Mouse (Mus musculus): ENCODE measurements around the gene B3gnt8. TPM values are rescaled to one million over a fixed set of nuclear protein-coding genes. Genes with fewer than 3 reads are reported as not detected.

The B3gnt8 gene
- polyA plus RNA-seq, 1 experiment: 54.8 TPM

- TF ChIP-seq POLR2A (IDR thresholded peaks at IDR 0.05; ENCODE audit: low read depth, low read length): no peak
- TF ChIP-seq CTCF (IDR thresholded peaks at IDR 0.05; ENCODE audit: extremely low read depth, insufficient read depth, insufficient read length, insufficient replicate concordance): no peak
- H3K27me3 ChIP-seq (ENCODE audit: control insufficient read depth, insufficient read depth, low read length): no peaks in the 10 kb centered on the region
- no peak overlapping the region for H3K4me3 ChIP-seq (ENCODE audit: extremely low read depth, insufficient read depth, insufficient read length)
- WGBS: 90% methylated on average over 2 of the region's 2 CpGs
- no peaks in the 10 kb centered on the region for H3K36me3 ChIP-seq (ENCODE audit: control insufficient read depth, insufficient read depth, low read length)
- H3K27ac ChIP-seq (ENCODE audit: insufficient read depth, low read length): no peak overlapping the region
- no peak for DNase-seq (ENCODE audit: low read depth in 1 of 2, low spot score in 2 of 2)
- H3K4me1 ChIP-seq (ENCODE audit: control insufficient read depth, insufficient read depth, insufficient read length): peaks cover 8% of the 10 kb centered on the region; the same call in 1 of the 2 replicates
Measured at GRCm38 (mm10) chr7:25591226-25591625, 35.2 kb upstream of the B3gnt8 start.

- no peak for DNase-seq (ENCODE audit: low read depth in 1 of 2, low spot score in 2 of 2)
- no peaks in the 10 kb centered on the region for H3K36me3 ChIP-seq (ENCODE audit: control insufficient read depth, insufficient read depth, low read length)
- no peak for TF ChIP-seq CTCF (IDR thresholded peaks at IDR 0.05; ENCODE audit: extremely low read depth, insufficient read depth, insufficient read length, insufficient replicate concordance)
- no peak for TF ChIP-seq POLR2A (IDR thresholded peaks at IDR 0.05; ENCODE audit: low read depth, low read length)
- H3K4me3 ChIP-seq (ENCODE audit: extremely low read depth, insufficient read depth, insufficient read length): no peak overlapping the region
- 32% methylated on average over 3 of the region's 3 CpGs for WGBS
- H3K27me3 ChIP-seq (ENCODE audit: control insufficient read depth, insufficient read depth, low read length): no peaks in the 10 kb centered on the region
- H3K4me1 ChIP-seq (ENCODE audit: control insufficient read depth, insufficient read depth, insufficient read length): peaks cover 8% of the 10 kb centered on the region; the same call in 1 of the 2 replicates
- no peak overlapping the region for H3K27ac ChIP-seq (ENCODE audit: insufficient read depth, low read length)
Measured at GRCm38 (mm10) chr7:25593859-25594258, 32.6 kb upstream of the B3gnt8 start.

GRCm38 (mm10) chr7:25599663-25600062, 26.8 kb upstream of the B3gnt8 start:
- Histone ChIP-seq H3K4me3 (ENCODE audit: extremely low read depth, insufficient read depth, insufficient read length) (no peak overlapping the region), H3K27ac (ENCODE audit: insufficient read depth, low read length) (no peak overlapping the region), H3K36me3 (ENCODE audit: control insufficient read depth, insufficient read depth, low read length) (no peaks in the 10 kb centered on the region), H3K27me3 (ENCODE audit: control insufficient read depth, insufficient read depth, low read length) (no peaks in the 10 kb centered on the region), H3K4me1 (ENCODE audit: control insufficient read depth, insufficient read depth, insufficient read length) (no peaks in the 10 kb centered on the region; the same call in 1 of the 2 replicates)
- peak; percentile 48; the same call in 1 of the 2 replicates for TF ChIP-seq CTCF (IDR thresholded peaks at IDR 0.05; ENCODE audit: extremely low read depth, insufficient read depth, insufficient read length, insufficient replicate concordance)
- no peak for TF ChIP-seq POLR2A (IDR thresholded peaks at IDR 0.05; ENCODE audit: low read depth, low read length)
- 14% methylated on average over 10 of the region's 10 CpGs for WGBS
- DNase-seq (ENCODE audit: low read depth in 1 of 2, low spot score in 2 of 2): peak; percentile 49 to 75

- peak in 1 of 2 experiments; percentile 1 for DNase-seq (ENCODE audit: low read depth in 1 of 2, low spot score in 2 of 2)
- no peak overlapping the region for H3K27ac ChIP-seq (ENCODE audit: insufficient read depth, low read length)
- no peaks in the 10 kb centered on the region for H3K36me3 ChIP-seq (ENCODE audit: control insufficient read depth, insufficient read depth, low read length)
- no peak overlapping the region for H3K4me3 ChIP-seq (ENCODE audit: extremely low read depth, insufficient read depth, insufficient read length)
- H3K27me3 ChIP-seq (ENCODE audit: control insufficient read depth, insufficient read depth, low read length): no peaks in the 10 kb centered on the region
- TF ChIP-seq POLR2A (IDR thresholded peaks at IDR 0.05; ENCODE audit: low read depth, low read length): no peak
- no peak for TF ChIP-seq CTCF (IDR thresholded peaks at IDR 0.05; ENCODE audit: extremely low read depth, insufficient read depth, insufficient read length, insufficient replicate concordance)
- 88% methylated on average over 11 of the region's 11 CpGs for WGBS
- no peaks in the 10 kb centered on the region for H3K4me1 ChIP-seq (ENCODE audit: control insufficient read depth, insufficient read depth, insufficient read length)
Measured at GRCm38 (mm10) chr7:25600666-25601065, 25.8 kb upstream of the B3gnt8 start.

GRCm38 (mm10) chr7:25601346-25601745, 25.1 kb upstream of the B3gnt8 start:
- WGBS: 89% methylated on average over 16 of the region's 16 CpGs
- no peaks in the 10 kb centered on the region for H3K36me3 ChIP-seq (ENCODE audit: control insufficient read depth, insufficient read depth, low read length)
- H3K4me1 ChIP-seq (ENCODE audit: control insufficient read depth, insufficient read depth, insufficient read length): no peaks in the 10 kb centered on the region
- no peaks in the 10 kb centered on the region for H3K27me3 ChIP-seq (ENCODE audit: control insufficient read depth, insufficient read depth, low read length)
- H3K27ac ChIP-seq (ENCODE audit: insufficient read depth, low read length): no peak overlapping the region
- TF ChIP-seq POLR2A (IDR thresholded peaks at IDR 0.05; ENCODE audit: low read depth, low read length): no peak
- TF ChIP-seq CTCF (IDR thresholded peaks at IDR 0.05; ENCODE audit: extremely low read depth, insufficient read depth, insufficient read length, insufficient replicate concordance): no peak
- no peak overlapping the region for H3K4me3 ChIP-seq (ENCODE audit: extremely low read depth, insufficient read depth, insufficient read length)
- DNase-seq (ENCODE audit: low read depth in 1 of 2, low spot score in 2 of 2): peak in 1 of 2 experiments; percentile 2

- 8% methylated on average over 4 of the region's 4 CpGs for WGBS
- no peaks in the 10 kb centered on the region for H3K36me3 ChIP-seq (ENCODE audit: control insufficient read depth, insufficient read depth, low read length)
- TF ChIP-seq CTCF (IDR thresholded peaks at IDR 0.05; ENCODE audit: extremely low read depth, insufficient read depth, insufficient read length, insufficient replicate concordance) (no peak), POLR2A (IDR thresholded peaks at IDR 0.05; ENCODE audit: low read depth, low read length) (no peak)
- H3K4me3 ChIP-seq (ENCODE audit: extremely low read depth, insufficient read depth, insufficient read length): no peak overlapping the region
- H3K27me3 ChIP-seq (ENCODE audit: control insufficient read depth, insufficient read depth, low read length): no peaks in the 10 kb centered on the region
- H3K27ac ChIP-seq (ENCODE audit: insufficient read depth, low read length): peak overlapping the region; percentile 91
- peak in 1 of 2 experiments; percentile 17 for DNase-seq (ENCODE audit: low read depth in 1 of 2, low spot score in 2 of 2)
- H3K4me1 ChIP-seq (ENCODE audit: control insufficient read depth, insufficient read depth, insufficient read length): peaks cover 8% of the 10 kb centered on the region
Measured at GRCm38 (mm10) chr7:25606625-25607063, 19.8 kb upstream of the B3gnt8 start.

GRCm38 (mm10) chr7:25607196-25607595, 19.3 kb upstream of the B3gnt8 start:
- WGBS: 42% methylated on average over 2 of the region's 2 CpGs

More at GRCm38 (mm10) chr7:25607196-25607595, 19.3 kb upstream of the B3gnt8 start:
- H3K36me3 ChIP-seq (ENCODE audit: control insufficient read depth, insufficient read depth, low read length): no peaks in the 10 kb centered on the region
- DNase-seq (ENCODE audit: low read depth in 1 of 2, low spot score in 2 of 2): peak in 1 of 2 experiments; percentile 2
- no peaks in the 10 kb centered on the region for H3K27me3 ChIP-seq (ENCODE audit: control insufficient read depth, insufficient read depth, low read length)
- no peak overlapping the region for H3K4me3 ChIP-seq (ENCODE audit: extremely low read depth, insufficient read depth, insufficient read length)
- H3K27ac ChIP-seq (ENCODE audit: insufficient read depth, low read length): peak overlapping the region; percentile 91
- peaks cover 8% of the 10 kb centered on the region for H3K4me1 ChIP-seq (ENCODE audit: control insufficient read depth, insufficient read depth, insufficient read length)
- TF ChIP-seq CTCF (IDR thresholded peaks at IDR 0.05; ENCODE audit: extremely low read depth, insufficient read depth, insufficient read length, insufficient replicate concordance): no peak
- TF ChIP-seq POLR2A (IDR thresholded peaks at IDR 0.05; ENCODE audit: low read depth, low read length): no peak
